Mouse (Mus musculus): ENCODE measurements at regions not wholly inside any gene's neighbourhood (a gene's known extent, or its start where the extent isn't known, plus 50 kb on each side); places are given as distances from the start of the nearest gene placed in this dataset.

- ATAC-seq (replicated peaks; ENCODE audit: low FRiP score, poor library complexity, severe bottlenecking) = no peak
Measured at GRCm38 (mm10) chr17:3248875-3249274, 77.5 kb upstream of the Tiam2 start.

- ATAC-seq (replicated peaks; ENCODE audit: low FRiP score, poor library complexity, severe bottlenecking) = no peak
Measured at GRCm38 (mm10) chr17:3249320-3249719, 77.1 kb upstream of the Tiam2 start.

- ATAC-seq (replicated peaks; ENCODE audit: low FRiP score, poor library complexity, severe bottlenecking) = no peak
Measured at GRCm38 (mm10) chr17:3251176-3251575, 75.2 kb upstream of the Tiam2 start.

GRCm38 (mm10) chr17:3251966-3252365 is 74.4 kb upstream of the Tiam2 start:
- no peak for ATAC-seq (replicated peaks; ENCODE audit: low FRiP score, poor library complexity, severe bottlenecking)

GRCm38 (mm10) chr17:3253508-3254176 is 72.7 kb upstream of the Tiam2 start:
- 0 out of 2 replicates have a peak, but pooled peaks have one; percentile 49 for ATAC-seq (replicated peaks; ENCODE audit: low FRiP score, poor library complexity, severe bottlenecking)

- ATAC-seq (replicated peaks; ENCODE audit: low FRiP score, poor library complexity, severe bottlenecking) = no peak
Measured at GRCm38 (mm10) chr17:3256765-3257164, 69.6 kb upstream of the Tiam2 start.

- no peak for ATAC-seq (replicated peaks; ENCODE audit: low FRiP score, poor library complexity, severe bottlenecking)
Measured at GRCm38 (mm10) chr17:3258811-3259510, 67.4 kb upstream of the Tiam2 start.

GRCm38 (mm10) chr17:3260796-3261195 is 65.6 kb upstream of the Tiam2 start:
- no peak for ATAC-seq (replicated peaks; ENCODE audit: low FRiP score, poor library complexity, severe bottlenecking)

- ATAC-seq (replicated peaks; ENCODE audit: low FRiP score, poor library complexity, severe bottlenecking) = peak; percentile 59; the same call in 1 of the 2 replicates
Measured at GRCm38 (mm10) chr17:3273108-3274091, 53.0 kb upstream of the Tiam2 start.

GRCm38 (mm10) chr17:3274449-3275285 is 51.7 kb upstream of the Tiam2 start:
- no peak for ATAC-seq (replicated peaks; ENCODE audit: low FRiP score, poor library complexity, severe bottlenecking)

All from erythroid progenitor cell, adult 5-6 weeks (primary cell).